Mouse (Mus musculus) ovary, postnatal 10 days (tissue): ENCODE data around the gene Cabs1.

Experiments
- DNase-seq: peaks from one replicate; pipeline ENCODE4 v3.0.0; 2022; ENCODE audit warnings: low spot score

Cabs1 gene

GRCm38 (mm10) chr5:87979139-87979538, at the start of gene Cabs1:
TSS of gene Cabs1 (plus strand) at chr5:87979439.
- no peak for DNase-seq

- DNase-seq = no peak
Observed at GRCm38 (mm10) chr5:87931603-87932002, 47.6 kb upstream of the Cabs1 start.

GRCm38 (mm10) chr5:87940752-87941151, 38.5 kb upstream of the Cabs1 start:
- DNase-seq = no peak

- no peak for DNase-seq
Observed at GRCm38 (mm10) chr5:87942515-87942914, 36.7 kb upstream of the Cabs1 start.

- DNase-seq = no peak
Observed at GRCm38 (mm10) chr5:87951836-87952235, 27.4 kb upstream of the Cabs1 start.

- no peak for DNase-seq
Observed at GRCm38 (mm10) chr5:87969201-87969600, 10.0 kb upstream of the Cabs1 start, which contains the start of the genes 2310003L06Rik and Gm28434. TSS of gene 2310003L06Rik (plus strand) at chr5:87969459. TSS of gene Gm28434 (plus strand) at chr5:87969517.

GRCm38 (mm10) chr5:87982468-87983214, 3.4 kb downstream of the Cabs1 start:
- no peak for DNase-seq

- no peak for DNase-seq
Observed at GRCm38 (mm10) chr5:88002249-88002648, 23.0 kb downstream of the Cabs1 start, which contains the start of gene Smr3a. TSS of gene Smr3a (plus strand) at chr5:88002549.

- DNase-seq = no peak
Observed at GRCm38 (mm10) chr5:88005241-88005640, 26.0 kb downstream of the Cabs1 start.
